Mouse (Mus musculus): Measurements from ENCODE around the gene Tnnt1. TPM values are rescaled to one million over a fixed set of nuclear protein-coding genes. Genes with fewer than 3 reads are reported as not detected.

Gene Tnnt1
- total RNA-seq, 4 experiments from 2014 or later: 7.5 to 10.9 (median 8.2) TPM

DNA sequence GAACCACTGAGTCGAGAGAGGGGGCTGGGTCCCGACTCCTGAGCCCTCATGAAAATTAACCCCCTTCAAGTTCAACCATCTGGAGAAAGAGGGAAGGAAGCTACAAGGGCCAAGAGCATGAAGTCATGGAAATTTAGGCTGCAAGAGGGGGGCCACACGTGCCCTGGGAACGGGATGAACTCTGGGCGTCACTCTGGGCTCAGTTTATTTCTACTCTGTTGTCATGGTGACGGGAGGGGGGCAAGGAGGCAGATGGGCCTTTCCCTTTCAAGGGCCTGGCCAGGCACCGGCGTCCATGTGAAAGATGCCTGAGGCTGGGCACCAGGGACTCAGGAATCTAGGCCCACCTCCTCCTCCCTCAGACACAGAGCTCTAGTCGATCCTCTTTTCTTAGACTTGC, 17.9 kb downstream of the Tnnt1 start:
- DNase-seq (ENCODE audit: low spot score in 2 of 2): no peak

DNA sequence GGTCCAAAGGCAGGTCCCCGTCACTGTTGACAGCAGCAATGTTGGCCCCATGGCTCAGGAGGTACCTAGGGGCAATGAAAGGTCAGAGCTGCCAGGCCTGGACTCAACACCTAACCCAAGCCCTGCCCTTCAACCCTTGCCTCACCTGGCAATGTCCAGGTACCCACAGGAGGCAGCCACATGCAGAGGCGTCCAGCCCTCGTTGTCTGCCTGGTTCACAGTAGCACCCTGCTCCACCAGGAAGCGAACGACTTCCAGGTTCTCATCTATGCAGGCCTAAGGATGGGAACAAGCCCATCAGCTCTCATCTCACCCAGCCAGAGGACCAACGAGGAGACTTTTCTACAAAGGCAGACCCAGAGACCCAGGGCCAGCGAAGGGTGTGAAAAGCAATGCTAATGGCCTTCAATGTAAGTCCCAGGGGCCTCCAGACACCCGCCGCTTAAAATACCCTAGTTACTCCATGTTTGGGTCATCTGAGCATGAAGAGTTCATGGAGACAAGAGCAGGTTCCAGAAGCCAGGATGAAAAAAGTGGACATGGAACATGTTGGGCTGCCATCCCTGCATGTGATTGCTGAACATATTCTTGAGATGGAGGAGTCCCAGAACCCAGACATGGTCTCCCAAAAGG, 18.8 kb downstream of the Tnnt1 start:
- no peak for DNase-seq (ENCODE audit: low spot score in 2 of 2)

DNA sequence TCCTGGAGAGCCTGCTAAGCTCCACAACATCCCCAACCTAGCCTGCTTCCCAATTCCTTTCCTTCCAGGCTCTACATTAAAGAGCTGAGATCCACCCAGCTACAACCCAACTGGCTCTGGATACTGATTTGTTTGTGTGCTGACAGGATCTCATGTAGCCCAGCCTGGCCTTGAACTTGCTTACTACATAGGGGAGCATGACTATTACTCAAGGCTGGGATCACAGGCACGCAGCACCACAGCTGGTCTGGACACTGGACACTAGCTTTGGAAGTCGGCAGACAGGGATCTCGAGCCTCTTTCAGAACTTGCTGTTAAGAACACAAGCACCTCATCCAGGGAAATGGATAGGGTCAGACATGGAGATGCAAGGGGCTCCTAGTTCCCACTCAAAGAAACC, 19.7 kb downstream of the Tnnt1 start:
- DNase-seq (ENCODE audit: low spot score in 2 of 2): no peak

DNA sequence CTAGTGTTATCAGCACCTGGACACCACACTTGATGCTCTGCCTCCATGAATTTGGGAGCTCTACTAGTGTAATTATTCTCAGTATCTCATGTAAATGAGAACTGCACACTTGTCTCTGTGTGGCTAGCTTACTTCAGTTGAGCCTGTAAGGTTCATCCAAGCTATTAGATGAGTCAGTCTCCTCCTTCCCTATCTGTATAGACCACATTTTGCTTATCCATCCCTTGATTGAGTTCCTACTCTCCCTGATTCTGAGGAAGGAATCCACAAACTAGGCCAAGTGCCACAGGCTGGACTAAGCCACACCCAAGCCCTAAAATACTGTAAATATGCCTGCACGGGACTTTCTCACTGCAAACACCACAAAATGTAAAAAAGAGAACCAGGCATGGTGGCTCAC, 22.2 kb downstream of the Tnnt1 start:
- DNase-seq (ENCODE audit: low spot score in 2 of 2): no peak

DNA sequence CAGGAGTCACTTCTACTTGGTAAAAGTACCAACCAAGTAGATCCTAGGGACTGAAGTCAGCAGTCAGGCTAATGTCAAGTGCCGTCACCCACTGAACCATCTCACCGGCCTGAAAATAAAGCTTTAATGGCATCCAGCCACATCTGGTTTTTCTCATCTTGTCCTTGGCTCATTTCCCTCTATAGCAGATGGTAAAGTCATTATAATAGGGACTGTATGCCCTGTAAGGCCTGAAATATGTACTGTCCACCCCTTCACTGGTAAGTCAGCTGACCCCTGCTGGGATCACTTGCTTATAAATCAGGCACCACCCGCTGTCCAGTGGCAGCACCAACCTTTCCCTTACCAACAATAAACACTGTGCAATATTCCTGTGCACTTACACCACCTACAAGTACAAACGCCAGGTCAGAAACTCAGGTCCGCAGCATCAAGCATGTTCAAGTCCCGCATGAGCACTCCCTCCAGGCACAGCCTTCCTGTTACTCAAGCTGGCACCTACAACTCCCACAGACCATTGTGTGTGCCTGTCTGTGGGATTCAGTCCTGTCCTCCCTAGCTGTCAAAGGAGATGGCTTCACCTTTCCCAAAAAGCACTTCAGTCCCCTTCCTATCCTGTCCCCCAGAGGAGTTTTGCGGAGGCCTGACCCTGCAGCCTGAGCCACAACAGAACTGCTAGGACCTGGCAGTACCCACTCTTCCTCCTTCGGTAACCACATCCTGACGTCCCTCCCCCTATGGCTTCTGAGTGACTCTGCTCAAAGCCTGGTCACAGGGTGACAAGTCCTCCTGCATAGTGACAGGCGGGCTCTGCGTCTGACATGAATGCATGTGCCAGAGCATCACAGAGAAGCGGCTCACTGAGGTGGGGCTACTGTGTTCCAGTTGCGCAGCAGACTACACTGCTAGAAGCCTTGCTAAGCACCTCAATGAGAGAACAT, 23.6 kb downstream of the Tnnt1 start:
- no peak for DNase-seq (ENCODE audit: low spot score in 2 of 2)

DNA sequence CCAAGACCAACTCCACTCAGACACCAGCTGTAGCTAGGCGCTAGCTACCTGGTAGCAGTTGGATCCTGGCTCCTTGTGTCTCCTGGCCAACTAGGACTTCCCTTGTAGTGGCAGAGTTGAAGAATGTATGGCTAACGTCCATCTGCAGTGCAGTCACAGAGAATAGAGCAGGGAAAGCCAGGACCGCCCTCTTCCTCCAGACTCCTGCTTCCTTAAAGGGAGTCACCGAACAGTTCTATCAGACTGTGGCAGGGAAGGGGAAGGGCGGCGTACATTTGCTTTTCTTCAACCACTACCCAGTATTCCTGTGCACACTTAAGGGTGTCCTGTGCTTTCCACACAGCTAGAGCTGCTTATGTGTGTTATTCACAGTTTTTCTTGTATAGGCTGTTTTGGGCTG, 24.9 kb downstream of the Tnnt1 start:
- no peak for DNase-seq (ENCODE audit: low spot score in 2 of 2)

DNA sequence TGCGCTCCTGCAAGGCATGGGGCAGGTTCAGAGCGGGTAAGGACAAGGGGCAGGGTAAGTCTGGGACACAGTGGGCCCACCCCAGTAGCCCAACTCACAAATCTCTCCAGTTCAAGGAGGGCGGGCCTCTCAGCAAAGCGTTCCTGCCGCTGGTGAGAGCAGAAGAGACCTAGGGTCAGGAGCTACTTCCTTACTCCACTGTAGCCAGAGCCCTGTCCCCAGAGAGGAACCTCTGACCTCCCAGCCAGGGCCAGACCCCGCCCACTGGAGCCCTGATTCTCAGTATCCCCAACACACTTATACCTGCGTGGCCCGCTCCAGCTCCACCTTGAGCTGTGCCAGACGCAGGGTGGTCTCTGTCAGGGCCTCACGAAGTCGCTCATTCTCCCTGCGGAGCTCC, 33.9 kb downstream of the Tnnt1 start:
- no peak for DNase-seq (ENCODE audit: low spot score in 2 of 2)

DNA sequence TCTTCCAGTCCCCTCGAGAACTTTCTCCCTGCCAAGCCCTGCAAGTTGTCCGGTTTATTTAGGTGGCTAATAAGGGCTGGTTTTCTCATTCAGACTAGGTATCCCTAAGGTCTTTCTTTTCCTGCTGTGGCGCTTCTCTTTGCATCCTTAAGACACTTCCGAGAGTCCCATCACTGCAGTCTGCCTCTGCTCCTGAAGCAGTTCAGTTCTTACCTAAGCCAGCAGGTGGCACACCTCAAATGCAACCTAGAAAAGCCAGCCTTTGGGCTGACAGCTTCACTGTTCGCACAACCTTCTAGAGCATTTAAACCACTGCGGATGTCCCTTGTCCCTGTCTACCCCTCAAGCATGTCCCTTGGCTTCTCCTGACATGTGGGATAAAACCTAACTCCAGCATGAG, 36.5 kb downstream of the Tnnt1 start:
- no peak for DNase-seq (ENCODE audit: low spot score in 2 of 2)

DNA sequence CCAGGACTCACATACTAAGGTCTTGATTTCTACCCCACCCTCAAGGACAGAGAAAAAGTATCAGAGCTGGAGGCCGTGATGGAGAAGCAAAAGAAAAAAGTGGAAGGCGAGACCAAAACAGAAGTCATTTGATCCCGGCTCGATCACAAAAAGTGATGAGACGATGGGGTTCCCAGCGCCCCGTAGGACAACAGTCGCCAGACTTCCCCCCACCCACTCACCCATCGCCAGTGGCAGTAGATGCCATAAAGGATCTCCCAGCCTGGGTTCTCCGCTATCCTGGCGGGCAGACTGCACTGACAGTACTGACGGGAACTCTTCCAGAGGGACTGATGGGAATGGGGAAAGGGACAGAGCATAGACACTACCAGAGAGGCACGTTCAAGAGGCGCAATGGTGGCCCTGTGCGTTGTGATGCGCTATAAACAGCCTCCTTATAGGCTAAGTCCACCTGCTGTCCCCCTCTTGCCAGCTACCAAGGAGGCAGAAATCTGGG, 37.3 kb downstream of the Tnnt1 start:
- DNase-seq (ENCODE audit: low spot score in 2 of 2): no peak

DNA sequence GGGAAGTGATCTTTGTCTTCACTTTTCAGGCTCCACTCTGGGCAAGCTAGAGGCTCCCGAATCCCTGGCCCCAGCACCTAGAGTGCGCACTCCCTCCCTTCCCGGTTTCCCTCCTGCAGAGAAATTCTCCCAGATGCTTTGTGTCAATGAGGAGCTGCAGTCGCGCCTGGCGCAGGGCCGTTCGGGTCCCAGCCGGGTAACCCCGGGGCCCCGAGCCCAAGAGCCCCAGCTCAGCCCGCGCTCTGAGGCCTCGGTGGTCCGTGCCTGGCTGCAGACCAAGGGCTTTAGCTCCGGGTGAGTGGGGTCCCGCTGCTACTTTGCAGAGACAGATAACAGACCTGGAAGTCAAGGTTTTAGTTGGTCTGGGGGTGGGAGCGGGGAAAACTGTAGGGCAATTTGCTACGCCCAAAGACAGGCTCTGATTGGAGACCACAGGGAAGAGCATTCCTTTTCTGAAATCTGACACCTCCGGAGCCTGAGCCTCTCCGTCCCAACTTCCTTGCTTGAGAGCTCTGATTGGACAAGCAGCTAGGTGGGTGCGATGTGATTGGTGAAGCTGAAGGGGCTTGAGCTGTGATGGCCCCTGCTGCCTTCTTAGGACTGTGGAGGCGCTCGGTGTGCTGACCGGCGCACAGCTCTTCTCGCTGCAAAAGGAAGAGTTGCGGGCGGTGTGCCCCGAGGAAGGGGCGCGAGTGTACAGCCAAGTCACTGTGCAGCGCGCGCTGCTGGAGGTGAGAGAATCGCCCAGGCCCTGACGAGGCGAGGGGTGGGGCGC, 38.0 kb downstream of the Tnnt1 start:
- peak in 1 of 2 experiments; percentile 53 for DNase-seq (ENCODE audit: low spot score in 2 of 2)

DNA sequence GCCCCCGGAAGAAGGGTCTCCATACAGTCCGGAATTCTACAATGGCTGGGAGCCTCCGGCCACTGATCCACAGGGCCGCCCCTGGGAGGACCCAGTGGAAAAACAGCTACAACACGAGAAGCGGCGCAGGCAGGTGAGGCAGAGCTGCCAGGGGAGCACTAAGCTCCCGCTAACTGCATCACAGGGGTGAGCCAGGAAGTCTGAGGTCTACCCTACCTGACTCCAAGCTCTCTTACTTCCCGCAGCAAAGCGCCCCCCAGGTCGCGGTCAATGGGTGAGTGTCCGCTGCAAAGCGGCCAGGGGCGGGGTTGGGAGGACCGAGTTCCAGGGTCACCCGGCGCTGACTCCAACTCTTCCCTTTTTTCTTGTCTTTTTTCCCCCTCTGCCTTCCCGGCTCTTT, 42.2 kb downstream of the Tnnt1 start:
- no peak for DNase-seq (ENCODE audit: low spot score in 2 of 2)

DNA sequence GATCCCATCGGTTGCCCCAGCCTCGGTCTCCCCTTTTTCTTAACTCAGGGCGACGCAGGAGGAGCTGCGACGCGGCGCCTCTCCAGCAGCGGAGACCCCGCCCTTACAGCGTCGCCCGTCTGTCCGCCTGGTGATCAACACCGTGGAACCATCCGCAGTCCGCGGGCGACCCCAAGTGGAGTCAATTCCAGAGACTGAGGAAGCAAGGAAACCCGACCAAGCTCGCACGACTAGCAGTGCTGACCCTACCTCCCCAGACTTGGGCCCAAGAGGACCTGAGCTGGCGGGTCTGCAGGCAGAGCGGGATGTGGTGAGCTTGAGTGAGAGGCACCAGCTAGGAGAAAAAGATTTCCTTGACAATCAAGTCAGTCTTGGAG, 45.0 kb downstream of the Tnnt1 start:
- DNase-seq (ENCODE audit: low spot score in 2 of 2): peak; percentile 66 to 75

DNA sequence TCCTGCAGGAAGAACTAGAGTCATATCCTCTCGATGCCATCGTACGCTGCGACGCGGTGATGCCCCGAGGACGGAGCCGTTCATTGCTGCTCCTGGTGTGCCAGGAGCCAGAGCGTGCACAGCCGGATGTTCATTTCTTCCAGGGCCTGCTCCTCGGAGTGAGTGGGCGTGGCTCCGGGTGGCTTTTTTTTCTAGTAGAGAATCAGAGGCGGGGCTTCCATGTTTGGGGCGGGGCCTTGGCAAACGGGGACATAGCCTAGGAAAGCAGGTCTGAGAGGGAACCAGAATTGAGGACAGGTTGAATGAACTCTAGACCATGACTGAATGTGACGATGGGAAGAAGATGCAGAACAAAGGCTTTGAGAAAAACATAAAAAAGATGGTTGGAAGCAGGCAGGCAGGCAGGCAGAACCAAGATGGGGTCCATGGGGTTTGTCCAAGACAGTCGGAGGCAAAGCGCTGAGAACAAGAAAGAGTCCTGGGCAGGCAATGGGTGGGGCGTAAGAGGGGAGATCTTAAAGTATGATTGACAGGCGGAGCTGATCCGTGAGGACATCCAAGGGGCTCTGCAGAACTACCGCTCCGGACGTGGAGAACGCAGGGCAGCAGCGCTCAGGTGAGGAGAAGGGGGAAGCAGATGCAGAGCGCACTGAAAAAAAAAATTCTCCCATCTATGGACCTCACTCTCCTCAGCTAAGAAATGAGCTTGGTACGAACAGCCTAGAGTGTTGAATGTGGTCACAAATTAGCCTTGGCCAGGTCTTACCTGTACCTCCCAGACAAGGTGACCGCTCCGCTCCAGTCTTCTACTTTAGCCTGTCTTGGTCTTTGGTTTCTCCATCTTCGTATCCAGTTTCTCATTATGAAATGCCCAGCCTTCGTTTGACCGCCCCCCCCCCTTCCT, 45.7 kb downstream of the Tnnt1 start:
- peak in 1 of 2 experiments; percentile 70 for DNase-seq (ENCODE audit: low spot score in 2 of 2)

DNA sequence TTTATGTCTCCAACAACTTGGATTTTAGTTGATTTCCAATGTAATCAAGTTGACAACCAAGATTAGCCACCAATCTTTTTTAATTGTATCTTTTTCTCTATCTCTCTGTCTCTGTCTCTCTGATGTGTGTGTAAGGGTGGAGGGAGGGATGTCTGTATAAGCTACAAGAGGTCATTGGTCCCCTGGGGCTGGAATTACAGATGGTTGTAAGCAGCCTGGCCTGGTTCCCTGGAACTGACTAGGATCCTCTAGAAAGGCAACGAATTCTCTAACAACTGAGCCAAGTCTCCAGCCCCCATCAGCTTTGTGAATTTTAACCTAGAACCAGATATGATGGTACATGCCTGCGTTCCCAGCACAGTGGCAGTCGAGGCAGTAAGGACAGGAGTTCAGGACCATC, 48.4 kb downstream of the Tnnt1 start:
- no peak for DNase-seq (ENCODE audit: low spot score in 2 of 2)

DNA sequence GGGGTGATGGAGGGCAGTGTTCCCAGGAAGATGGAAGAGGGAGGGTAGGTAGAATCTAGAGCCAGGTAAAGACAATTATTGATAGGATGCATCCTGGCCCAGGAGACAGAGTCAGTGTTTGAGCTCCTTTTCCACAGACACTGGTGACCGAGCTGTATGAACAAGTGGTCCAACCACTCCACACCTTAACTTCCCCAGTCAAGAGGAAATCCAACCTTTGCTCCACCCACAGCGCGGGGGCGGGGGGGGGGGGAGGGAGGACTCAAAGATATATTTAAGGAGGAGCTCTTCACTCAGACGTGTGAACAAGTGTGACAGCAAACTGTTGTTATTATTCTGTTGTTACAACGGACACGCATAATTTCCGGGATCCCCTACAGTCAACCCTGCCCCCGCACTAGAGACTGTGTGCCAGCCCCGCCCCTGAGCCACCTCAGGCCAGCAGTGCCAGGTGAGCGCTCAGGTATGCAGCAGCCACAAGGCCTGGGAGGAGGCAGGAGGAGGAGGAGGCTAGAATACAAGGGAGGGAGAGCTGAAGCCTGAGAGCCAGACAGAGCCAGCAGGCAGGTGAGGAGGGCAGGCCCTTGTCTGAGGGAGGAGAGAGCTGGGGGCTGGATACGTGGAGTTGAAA, 51.9 kb downstream of the Tnnt1 start:
- no peak for DNase-seq (ENCODE audit: low spot score in 2 of 2)

DNA sequence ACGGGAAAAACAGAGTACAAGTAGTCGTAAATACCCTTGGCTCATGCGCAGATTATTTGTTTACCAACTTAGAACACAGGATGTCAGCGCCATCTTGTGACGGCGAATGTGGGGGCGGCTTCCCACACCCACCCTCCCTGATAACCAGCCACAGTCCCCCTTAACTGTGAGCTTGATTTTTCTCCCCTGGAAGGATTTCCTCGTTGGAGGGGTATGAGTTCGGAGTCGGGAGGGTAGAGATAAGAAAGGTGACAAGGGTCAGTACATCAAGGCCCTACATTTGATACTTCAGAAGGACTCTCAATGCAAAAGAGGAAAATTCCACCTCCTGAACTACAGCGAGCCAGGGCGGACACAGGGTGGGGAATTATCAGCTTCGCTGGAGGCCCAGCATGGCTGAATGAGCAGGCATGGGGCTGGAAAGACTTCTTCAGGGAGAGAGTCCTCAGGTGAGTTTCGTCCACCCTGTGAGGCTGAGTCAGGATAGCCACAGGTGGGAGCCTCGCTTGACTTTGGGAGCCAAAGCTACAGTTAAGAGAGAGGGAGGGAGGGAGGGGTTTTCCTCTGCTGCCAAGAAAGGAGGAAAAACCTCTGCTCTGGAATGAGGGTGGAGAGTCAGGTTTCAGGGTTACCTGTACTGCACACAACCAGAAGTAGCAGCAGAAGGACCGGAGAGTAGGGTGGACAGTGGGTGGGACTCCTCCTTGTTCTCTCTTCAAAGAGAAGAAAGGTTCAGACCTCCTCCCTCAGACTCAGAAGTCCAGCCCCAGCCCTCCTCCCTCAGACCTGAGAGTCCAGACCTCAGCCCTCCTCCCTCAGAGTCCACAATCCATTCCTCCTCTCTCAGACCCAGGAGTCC, 55.4 kb downstream of the Tnnt1 start, which contains the start of gene Eps8l1:
Gene Eps8l1, plus strand, starts transcription at position 99 of the 859 bp plus-strand sequence.
- DNase-seq (ENCODE audit: low spot score in 2 of 2): no peak

Measured in left cerebral cortex, adult 8-10 months (tissue).